Mouse (Mus musculus): Measurements from ENCODE around the gene Cryga. TPM values are rescaled to one million over a fixed set of nuclear protein-coding genes. Genes with fewer than 3 reads are reported as not detected.

Cryga gene
- polyA plus RNA-seq, 1 experiment from 2014 or later: not detected

GRCm38 (mm10) chr1:65109756-65110435 is 6.7 kb upstream of the Cryga start:
- Histone ChIP-seq H3K27ac (ENCODE audit: low read length) (no peak overlapping the region), H3K4me2 (ENCODE audit: low read depth, low read length) (no peak overlapping the region), H3K27me3 (ENCODE audit: control insufficient read depth, insufficient read depth, low read depth, low read length) (no peaks in the 10 kb centered on the region), H3K9ac (ENCODE audit: low read depth, low read length) (no peak overlapping the region), H3K36me3 (ENCODE audit: control insufficient read depth, insufficient read depth) (no peaks in the 10 kb centered on the region), H3K9me3 (replicated peaks; ENCODE audit: control insufficient read depth, low read length) (no peaks in the 10 kb centered on the region), H3K4me1 (ENCODE audit: control insufficient read depth, low read depth, low read length) (no peaks in the 10 kb centered on the region; the same call in 1 of the 2 replicates), H3K4me3 (ENCODE audit: low read depth, low read length) (no peak overlapping the region)
- no peak for ATAC-seq (ENCODE audit: low read depth)
- WGBS (ENCODE audit: insufficient replicate concordance): 66% methylated on average over 25 of the region's 25 CpGs

GRCm38 (mm10) chr1:65109196-65109595 is 6.0 kb upstream of the Cryga start:
- no peaks in the 10 kb centered on the region for H3K36me3 ChIP-seq (ENCODE audit: control insufficient read depth, insufficient read depth)
- no peak overlapping the region for H3K27ac ChIP-seq (ENCODE audit: low read length)
- no peak overlapping the region for H3K4me3 ChIP-seq (ENCODE audit: low read depth, low read length)
- H3K4me1 ChIP-seq (ENCODE audit: control insufficient read depth, low read depth, low read length): no peaks in the 10 kb centered on the region; the same call in 1 of the 2 replicates
- H3K4me2 ChIP-seq (ENCODE audit: low read depth, low read length): no peak overlapping the region
- H3K27me3 ChIP-seq (ENCODE audit: control insufficient read depth, insufficient read depth, low read depth, low read length): no peaks in the 10 kb centered on the region
- 48% methylated on average over 8 of the region's 8 CpGs for WGBS (ENCODE audit: insufficient replicate concordance)
- no peak for ATAC-seq (ENCODE audit: low read depth)
- H3K9me3 ChIP-seq (replicated peaks; ENCODE audit: control insufficient read depth, low read length): no peaks in the 10 kb centered on the region
- no peak overlapping the region for H3K9ac ChIP-seq (ENCODE audit: low read depth, low read length)

- 66% methylated on average over 10 of the region's 10 CpGs for WGBS (ENCODE audit: insufficient replicate concordance)
- H3K4me2 ChIP-seq (ENCODE audit: low read depth, low read length): no peak overlapping the region
- no peaks in the 10 kb centered on the region for H3K27me3 ChIP-seq (ENCODE audit: control insufficient read depth, insufficient read depth, low read depth, low read length)
- no peak overlapping the region for H3K4me3 ChIP-seq (ENCODE audit: low read depth, low read length)
- no peak overlapping the region for H3K9ac ChIP-seq (ENCODE audit: low read depth, low read length)
- no peak overlapping the region for H3K27ac ChIP-seq (ENCODE audit: low read length)
- no peaks in the 10 kb centered on the region; the same call in 1 of the 2 replicates for H3K4me1 ChIP-seq (ENCODE audit: control insufficient read depth, low read depth, low read length)
- H3K36me3 ChIP-seq (ENCODE audit: control insufficient read depth, insufficient read depth): no peaks in the 10 kb centered on the region
- H3K9me3 ChIP-seq (replicated peaks; ENCODE audit: control insufficient read depth, low read length): no peaks in the 10 kb centered on the region
- no peak for ATAC-seq (ENCODE audit: low read depth)
These were observed 4.6 kb upstream of the Cryga start for GRCm38 (mm10) chr1:65107654-65108279.

GRCm38 (mm10) chr1:65096953-65097352 is 6.2 kb downstream of the Cryga start:
- Histone ChIP-seq H3K9me3 (replicated peaks; ENCODE audit: control insufficient read depth, low read length) (no peaks in the 10 kb centered on the region), H3K27ac (ENCODE audit: low read length) (no peak overlapping the region), H3K4me1 (ENCODE audit: control insufficient read depth, low read depth, low read length) (no peaks in the 10 kb centered on the region), H3K27me3 (ENCODE audit: control insufficient read depth, insufficient read depth, low read depth, low read length) (no peaks in the 10 kb centered on the region), H3K4me2 (ENCODE audit: low read depth, low read length) (no peak overlapping the region), H3K9ac (ENCODE audit: low read depth, low read length) (no peak overlapping the region), H3K4me3 (ENCODE audit: low read depth, low read length) (no peak overlapping the region), H3K36me3 (ENCODE audit: control insufficient read depth, insufficient read depth) (no peaks in the 10 kb centered on the region)
- no peak for ATAC-seq (ENCODE audit: low read depth)
- 59% methylated on average over 3 of the region's 3 CpGs for WGBS (ENCODE audit: insufficient replicate concordance)

- Histone ChIP-seq H3K27ac (ENCODE audit: low read length) (no peak overlapping the region), H3K36me3 (ENCODE audit: control insufficient read depth, insufficient read depth) (no peaks in the 10 kb centered on the region), H3K4me2 (ENCODE audit: low read depth, low read length) (no peak overlapping the region), H3K27me3 (ENCODE audit: control insufficient read depth, insufficient read depth, low read depth, low read length) (no peaks in the 10 kb centered on the region), H3K4me1 (ENCODE audit: control insufficient read depth, low read depth, low read length) (no peaks in the 10 kb centered on the region), H3K9ac (ENCODE audit: low read depth, low read length) (no peak overlapping the region), H3K9me3 (replicated peaks; ENCODE audit: control insufficient read depth, low read length) (no peaks in the 10 kb centered on the region), H3K4me3 (ENCODE audit: low read depth, low read length) (no peak overlapping the region)
- WGBS (ENCODE audit: insufficient replicate concordance): 71% methylated on average over 3 of the region's 3 CpGs
- no peak for ATAC-seq (ENCODE audit: low read depth)
These were observed 11.6 kb downstream of the Cryga start for GRCm38 (mm10) chr1:65091566-65091965.

GRCm38 (mm10) chr1:65090370-65090769 is 12.8 kb downstream of the Cryga start:
- Histone ChIP-seq H3K27ac (ENCODE audit: low read length) (no peak overlapping the region), H3K4me2 (ENCODE audit: low read depth, low read length) (no peak overlapping the region), H3K9me3 (replicated peaks; ENCODE audit: control insufficient read depth, low read length) (no peaks in the 10 kb centered on the region), H3K36me3 (ENCODE audit: control insufficient read depth, insufficient read depth) (no peaks in the 10 kb centered on the region), H3K4me3 (ENCODE audit: low read depth, low read length) (no peak overlapping the region), H3K9ac (ENCODE audit: low read depth, low read length) (no peak overlapping the region), H3K27me3 (ENCODE audit: control insufficient read depth, insufficient read depth, low read depth, low read length) (no peaks in the 10 kb centered on the region), H3K4me1 (ENCODE audit: control insufficient read depth, low read depth, low read length) (no peaks in the 10 kb centered on the region)
- WGBS (ENCODE audit: insufficient replicate concordance): 2% methylated on average over 2 of the region's 2 CpGs
- peak; percentile 66 for ATAC-seq (ENCODE audit: low read depth)

GRCm38 (mm10) chr1:65088567-65089356 is 14.4 kb downstream of the Cryga start:
- ATAC-seq (ENCODE audit: low read depth): no peak; the same call in 1 of the 2 replicates
- WGBS (ENCODE audit: insufficient replicate concordance): 41% methylated on average over 6 of the region's 6 CpGs
- H3K4me1 ChIP-seq (ENCODE audit: control insufficient read depth, low read depth, low read length): no peaks in the 10 kb centered on the region

GRCm38 (mm10) chr1:65082188-65082587 is 21.0 kb downstream of the Cryga start, which contains the start of gene Crygb:
Gene Crygb, minus strand, starts transcription at chr1:65082288.
- H3K9me3 ChIP-seq (replicated peaks; ENCODE audit: control insufficient read depth, low read length): no peaks in the 10 kb centered on the region
- H3K9ac ChIP-seq (ENCODE audit: low read depth, low read length): no peak within 1 kb of the TSS
- no peaks in the 10 kb centered on the region for H3K4me1 ChIP-seq (ENCODE audit: control insufficient read depth, low read depth, low read length)
- no peaks in the 10 kb centered on the region for H3K27me3 ChIP-seq (ENCODE audit: control insufficient read depth, insufficient read depth, low read depth, low read length)
- H3K4me3 ChIP-seq (ENCODE audit: low read depth, low read length): no peak within 1 kb of the TSS
- 39% methylated on average over 7 of the region's 7 CpGs for WGBS (ENCODE audit: insufficient replicate concordance)
- no peak for ATAC-seq (ENCODE audit: low read depth)
- H3K27ac ChIP-seq (ENCODE audit: low read length): no peak within 1 kb of the TSS
- no peak within 1 kb of the TSS for H3K4me2 ChIP-seq (ENCODE audit: low read depth, low read length)
- no peaks in the 10 kb centered on the region for H3K36me3 ChIP-seq (ENCODE audit: control insufficient read depth, insufficient read depth)

More at GRCm38 (mm10) chr1:65088567-65089356, 14.4 kb downstream of the Cryga start:
- Histone ChIP-seq H3K9ac (ENCODE audit: low read depth, low read length) (no peak overlapping the region), H3K27ac (ENCODE audit: low read length) (no peak overlapping the region), H3K9me3 (replicated peaks; ENCODE audit: control insufficient read depth, low read length) (no peaks in the 10 kb centered on the region), H3K36me3 (ENCODE audit: control insufficient read depth, insufficient read depth) (no peaks in the 10 kb centered on the region), H3K4me2 (ENCODE audit: low read depth, low read length) (no peak overlapping the region), H3K27me3 (ENCODE audit: control insufficient read depth, insufficient read depth, low read depth, low read length) (no peaks in the 10 kb centered on the region), H3K4me3 (ENCODE audit: low read depth, low read length) (no peak overlapping the region)

GRCm38 (mm10) chr1:65075607-65076006 is 27.6 kb downstream of the Cryga start:
- no peak overlapping the region for H3K4me2 ChIP-seq (ENCODE audit: low read depth, low read length)
- no peak for ATAC-seq (ENCODE audit: low read depth)
- no peak overlapping the region for H3K27ac ChIP-seq (ENCODE audit: low read length)
- H3K27me3 ChIP-seq (ENCODE audit: control insufficient read depth, insufficient read depth, low read depth, low read length): no peaks in the 10 kb centered on the region
- H3K4me3 ChIP-seq (ENCODE audit: low read depth, low read length): no peak overlapping the region
- no peaks in the 10 kb centered on the region for H3K4me1 ChIP-seq (ENCODE audit: control insufficient read depth, low read depth, low read length)
- 18% methylated on average over 5 of the region's 5 CpGs for WGBS (ENCODE audit: insufficient replicate concordance)
- no peaks in the 10 kb centered on the region for H3K9me3 ChIP-seq (replicated peaks; ENCODE audit: control insufficient read depth, low read length)
- H3K9ac ChIP-seq (ENCODE audit: low read depth, low read length): no peak overlapping the region
- H3K36me3 ChIP-seq (ENCODE audit: control insufficient read depth, insufficient read depth): no peaks in the 10 kb centered on the region
